Mouse (Mus musculus) ES-Bruce4 (cell line): ENCODE results near the gene Gstm7. TPM values are rescaled to one million over a fixed set of nuclear protein-coding genes. Genes with fewer than 3 reads are reported as not detected.
"Not testable (repeated sequence)": the region's sequence is repeated elsewhere in the genome, so short reads cannot be mapped to it uniquely, and the experiment has no call there.

Experiments used
- H3K27ac ChIP-seq: 2 replicates; pipeline ENCODE4 v1.5.1; 2012; ENCODE audit warnings: low read length, inconsistent platforms; ENCODE audit not compliant: insufficient read depth
- H3K27me3 ChIP-seq: 2 replicates; pipeline ENCODE4 v1.6.1; 2012; ENCODE audit warnings: mild to moderate bottlenecking, low read length, inconsistent platforms; ENCODE audit not compliant: control insufficient read depth, poor library complexity, insufficient read depth, severe bottlenecking
- H3K36me3 ChIP-seq: 2 replicates; pipeline ENCODE4 v1.6.1; 2012; ENCODE audit warnings: inconsistent platforms, mild to moderate bottlenecking, low read length, moderate library complexity; ENCODE audit not compliant: control insufficient read depth, poor library complexity, insufficient read depth, severe bottlenecking
- H3K4me1 ChIP-seq: one replicate; pipeline ENCODE4 v1.8.1; 2011; ENCODE audit warnings: low read length; ENCODE audit not compliant: control insufficient read depth, insufficient read depth
- H3K4me3 ChIP-seq: 2 replicates; pipeline ENCODE4 v1.5.1; 2011; ENCODE audit warnings: low read depth, mild to moderate bottlenecking, low read length
- H3K9ac ChIP-seq: 2 replicates; pipeline ENCODE4 v1.6.1; 2012; ENCODE audit warnings: low read depth, mild to moderate bottlenecking, inconsistent platforms; ENCODE audit not compliant: poor library complexity, severe bottlenecking
- H3K9me3 ChIP-seq: replicated peaks from 2 replicates; pipeline ENCODE4 v1.6.1; 2012; ENCODE audit warnings: mild to moderate bottlenecking, low read length, inconsistent platforms; ENCODE audit not compliant: control insufficient read depth, poor library complexity, insufficient read depth, severe bottlenecking
- CTCF ChIP-seq: IDR thresholded peaks from one replicate; pipeline ENCODE4 v1.8.1; 2011; ENCODE audit warnings: low read depth, low read length
- EP300 ChIP-seq: IDR thresholded peaks from 2 replicates; pipeline ENCODE4 v1.6.1; 2011; ENCODE audit warnings: low read depth, low read length; ENCODE audit not compliant: insufficient read depth
- POLR2A ChIP-seq: IDR thresholded peaks from one replicate; pipeline ENCODE4 v1.8.1; 2011; ENCODE audit warnings: low read length; ENCODE audit not compliant: insufficient read depth
- polyA plus RNA-seq: library from polyadenylated mRNA; stranded (reverse); fragments of >200 nt; gene quantifications from 2 replicates; pipeline ENCODE4 v1.2.4, GENCODE M21; 2011; ENCODE audit warnings: low read depth; ENCODE audit not compliant: missing spikeins, insufficient read depth, insufficient read length

Gstm7 gene
- polyA plus RNA-seq: 4.4 and 4.6 TPM in 2 replicates

GRCm38 (mm10) chr3:107931670-107932069 is at the start of gene Gstm7:
TSS of gene Gstm7 (minus strand) at chr3:107931817.
- H3K9me3 ChIP-seq: no peaks in the 10 kb centered on the region
- no peaks in the 10 kb centered on the region for H3K27me3 ChIP-seq
- H3K4me3 ChIP-seq: no peak within 1 kb of the TSS
- no peak within 1 kb of the TSS for H3K27ac ChIP-seq
- H3K9ac ChIP-seq: no peak within 1 kb of the TSS
- H3K4me1 ChIP-seq: no peaks in the 10 kb centered on the region
- H3K36me3 ChIP-seq: no peaks in the 10 kb centered on the region
- TF ChIP-seq CTCF (peak; percentile 31), EP300 (no peak)

- no peaks in the 10 kb centered on the region for H3K4me1 ChIP-seq
- H3K27ac ChIP-seq: no peak overlapping the region
- no peak overlapping the region for H3K9ac ChIP-seq
- no peak for TF ChIP-seq EP300
- TF ChIP-seq POLR2A: no peak
- no peaks in the 10 kb centered on the region for H3K27me3 ChIP-seq
- no peaks in the 10 kb centered on the region for H3K9me3 ChIP-seq
- H3K4me3 ChIP-seq: no peak overlapping the region
- no peaks in the 10 kb centered on the region for H3K36me3 ChIP-seq
Measured at GRCm38 (mm10) chr3:107981261-107981660, 49.6 kb upstream of the Gstm7 start.

- TF ChIP-seq POLR2A (no peak), CTCF (no peak), EP300 (no peak)
- Histone ChIP-seq H3K4me3 (no peak overlapping the region), H3K4me1 (no peaks in the 10 kb centered on the region), H3K9me3 (no peaks in the 10 kb centered on the region), H3K36me3 (no peaks in the 10 kb centered on the region), H3K9ac (no peak overlapping the region), H3K27ac (no peak overlapping the region), H3K27me3 (no peaks in the 10 kb centered on the region)
Measured at GRCm38 (mm10) chr3:107977691-107978090, 46.1 kb upstream of the Gstm7 start.

- no peak overlapping the region for H3K9ac ChIP-seq
- H3K4me3 ChIP-seq: no peak overlapping the region
- no peaks in the 10 kb centered on the region for H3K27me3 ChIP-seq
- no peaks in the 10 kb centered on the region for H3K36me3 ChIP-seq
- H3K27ac ChIP-seq: no peak overlapping the region
- TF ChIP-seq CTCF: no peak
- TF ChIP-seq POLR2A: no peak
- TF ChIP-seq EP300: no peak
- no peaks in the 10 kb centered on the region for H3K9me3 ChIP-seq
- no peaks in the 10 kb centered on the region for H3K4me1 ChIP-seq
Measured at GRCm38 (mm10) chr3:107974237-107974636, 42.6 kb upstream of the Gstm7 start.

- no peaks in the 10 kb centered on the region for H3K27me3 ChIP-seq
- H3K4me1 ChIP-seq: peaks cover 2% of the 10 kb centered on the region
- H3K36me3 ChIP-seq: no peaks in the 10 kb centered on the region
- no peak overlapping the region for H3K4me3 ChIP-seq
- H3K27ac ChIP-seq: no peak overlapping the region
- H3K9me3 ChIP-seq: no peaks in the 10 kb centered on the region
- TF ChIP-seq EP300: no peak
- TF ChIP-seq POLR2A: no peak
- TF ChIP-seq CTCF: no peak
- H3K9ac ChIP-seq: no peak overlapping the region
Measured at GRCm38 (mm10) chr3:107972070-107972469, 40.5 kb upstream of the Gstm7 start.

GRCm38 (mm10) chr3:107971101-107971500 is 39.5 kb upstream of the Gstm7 start:
- not testable (repeated sequence) for H3K36me3 ChIP-seq, H3K9me3 ChIP-seq, H3K27me3 ChIP-seq, H3K9ac ChIP-seq, H3K4me3 ChIP-seq, H3K4me1 ChIP-seq, H3K27ac ChIP-seq

GRCm38 (mm10) chr3:107968724-107969395 is 37.2 kb upstream of the Gstm7 start, which contains the start of gene Gstm3:
TSS of gene Gstm3 (minus strand) at chr3:107969283.
- no peak within 1 kb of the TSS for H3K9ac ChIP-seq

More at GRCm38 (mm10) chr3:107968724-107969395, 37.2 kb upstream of the Gstm7 start, which contains the start of gene Gstm3:
- peaks cover 18% of the 10 kb centered on the region for H3K4me1 ChIP-seq
- H3K27ac ChIP-seq: no peak within 1 kb of the TSS
- no peaks in the 10 kb centered on the region for H3K9me3 ChIP-seq
- peak within 1 kb of the TSS; percentile 18; the same call in 1 of the 2 replicates for H3K4me3 ChIP-seq
- TF ChIP-seq EP300: no peak
- no peak for TF ChIP-seq POLR2A
- TF ChIP-seq CTCF: no peak
- no peaks in the 10 kb centered on the region for H3K36me3 ChIP-seq
- no peaks in the 10 kb centered on the region for H3K27me3 ChIP-seq
